Comparison of ENCODE assay signal across 12 mouse cellular contexts in the genomic region with DNA sequence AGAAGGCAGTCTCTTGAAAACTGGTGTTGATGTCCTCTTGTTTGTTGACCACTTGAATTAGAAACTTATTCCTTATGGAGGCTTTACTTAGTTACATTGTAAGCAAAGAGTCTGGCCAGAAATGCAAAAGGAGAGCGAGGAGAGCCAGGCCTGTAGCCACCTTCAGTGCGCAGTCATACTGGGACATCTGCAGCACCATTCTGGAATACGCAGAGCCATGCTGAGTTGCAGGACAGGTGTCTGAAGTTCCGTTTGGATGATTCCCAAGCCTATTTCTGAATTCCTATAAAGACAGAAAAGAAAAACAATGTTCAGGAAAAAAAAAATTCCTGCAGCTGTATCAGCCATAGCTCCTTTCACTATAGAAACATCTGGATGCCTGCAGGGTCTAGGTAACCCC.
"Had no signal": no experiment of that assay in that cellular context is flagged by ENCODE, and none has a peak within 500 bp of the region (broad histone marks: within the 10 kb centered on the region; RNA-seq: fewer than 3 reads in every experiment).

No protein-coding gene starts in this region.

- DNase-seq: kidney, postnatal 25 days; layer of hippocampus, postnatal 36 days; liver, embryonic 13.5 days; lung, adult 2 months; lung, postnatal 14 days; lung, postnatal 4 days; midbrain, embryonic 14.5 days; right cerebral cortex, adult 18-20 months; right cerebral cortex, postnatal 14 days; right cerebral cortex, postnatal 4 days; thymus, adult 2 months; thymus, postnatal 14 days had no signal
